Mouse (Mus musculus): ENCODE measurements around the gene Fam161b. TPM values are rescaled to one million over a fixed set of nuclear protein-coding genes. Genes with fewer than 3 reads are reported as not detected.
A peak's percentile ranks its signal among the peaks of the same experiment; 100 is the strongest.
"Not testable (repeated sequence)": the region's sequence is repeated elsewhere in the genome, so short reads cannot be mapped to it uniquely, and the experiment has no call there.

Fam161b gene
- total RNA-seq, 2 experiments from 2014 or later: 0.64 to 0.83 TPM

DNA sequence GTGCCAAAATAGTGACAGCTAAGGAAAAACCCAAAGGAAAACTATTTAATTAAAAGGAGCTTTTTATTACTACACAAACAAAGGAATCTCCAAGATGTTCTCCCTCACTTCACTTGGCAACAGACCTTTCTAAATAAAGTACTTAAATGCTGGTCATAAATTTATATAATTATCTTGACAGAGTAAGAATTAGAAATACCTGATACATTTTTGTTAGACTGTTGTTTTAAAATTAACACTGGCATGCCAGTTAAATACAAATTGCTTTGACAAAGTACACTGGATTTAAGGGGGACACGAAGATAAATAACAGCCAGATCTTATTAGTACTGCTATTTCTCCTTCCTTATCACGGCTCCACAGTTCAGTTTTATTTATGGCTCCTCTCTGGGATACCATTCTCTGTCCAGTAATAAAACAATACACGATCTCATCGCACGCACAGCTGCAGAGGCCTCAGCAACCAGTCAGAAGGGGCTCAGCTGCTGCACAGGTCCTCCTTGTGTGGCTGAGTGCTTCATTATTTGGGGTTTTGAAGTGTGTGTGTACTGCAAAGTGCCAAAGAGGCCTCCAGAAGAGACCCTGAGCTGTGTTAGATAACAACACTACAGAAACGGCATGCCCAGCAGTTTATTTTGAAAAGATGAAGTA, 12.3 kb upstream of the Fam161b start:
- DNase-seq: no peak

DNA sequence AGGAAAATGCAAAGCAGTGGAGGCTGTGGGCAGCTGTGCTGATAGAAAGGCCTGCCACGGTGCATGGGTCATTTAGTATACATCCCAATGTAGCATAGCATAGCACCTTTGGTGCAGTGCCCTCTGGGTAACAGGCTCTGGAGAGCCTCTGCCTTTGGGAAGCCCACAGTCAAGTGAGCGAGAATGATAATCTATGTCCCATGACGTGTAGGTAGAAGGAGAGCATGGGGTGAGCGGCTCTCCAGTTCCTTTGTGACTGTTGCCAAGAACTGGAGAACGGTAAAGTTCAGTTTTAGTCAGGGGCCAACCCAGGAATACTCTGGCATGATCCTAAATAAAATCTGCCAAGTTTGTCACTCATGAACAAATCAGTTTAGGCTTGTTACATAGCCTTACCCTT, 10.0 kb upstream of the Fam161b start:
- DNase-seq: no peak

- no peak for DNase-seq
These were observed 5.3 kb upstream of the Fam161b start for GRCm38 (mm10) chr12:84366971-84367370.

DNA sequence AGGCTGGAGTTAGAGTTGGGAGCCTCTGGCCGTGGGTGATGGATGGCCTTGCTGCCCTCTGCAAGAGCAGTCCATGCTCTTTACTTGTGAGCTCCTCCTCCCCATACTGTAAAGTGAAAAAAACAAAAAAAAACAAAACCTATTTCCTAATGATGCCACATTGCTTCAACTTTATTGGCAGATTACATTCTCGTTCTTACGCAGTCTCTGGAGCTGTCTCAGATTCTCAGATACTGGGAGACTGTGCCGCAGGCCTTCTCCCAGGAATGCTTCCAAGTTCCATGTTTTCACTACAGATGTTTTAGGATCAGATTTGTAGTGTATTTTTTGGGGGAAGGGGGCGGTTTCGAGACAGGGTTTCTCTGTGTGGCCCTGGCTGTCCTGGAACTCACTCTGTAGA, 3.5 kb upstream of the Fam161b start:
- DNase-seq: no peak

DNA sequence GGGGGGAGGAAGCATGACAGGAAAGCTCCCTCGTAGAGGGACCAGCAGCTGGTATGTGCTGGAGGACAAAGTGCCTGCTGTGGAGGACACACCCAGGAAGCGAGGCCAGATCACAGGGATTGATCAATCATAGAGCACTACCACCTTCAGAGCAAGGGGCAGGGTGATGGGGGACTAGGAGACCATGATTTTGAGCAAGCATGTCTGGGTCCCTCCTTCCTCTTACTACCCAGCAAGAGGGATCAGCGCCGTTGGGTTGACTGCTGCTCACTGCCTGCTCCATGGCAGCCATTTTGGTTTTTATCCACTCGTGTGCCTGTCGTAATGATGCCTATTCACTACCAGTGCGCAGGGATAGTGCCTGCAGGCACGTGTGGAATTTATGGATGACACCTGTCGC, 2.7 kb upstream of the Fam161b start:
- no peak for DNase-seq

GRCm38 (mm10) chr12:84362872-84363271, 1.2 kb upstream of the Fam161b start:
- DNase-seq: no peak

DNA sequence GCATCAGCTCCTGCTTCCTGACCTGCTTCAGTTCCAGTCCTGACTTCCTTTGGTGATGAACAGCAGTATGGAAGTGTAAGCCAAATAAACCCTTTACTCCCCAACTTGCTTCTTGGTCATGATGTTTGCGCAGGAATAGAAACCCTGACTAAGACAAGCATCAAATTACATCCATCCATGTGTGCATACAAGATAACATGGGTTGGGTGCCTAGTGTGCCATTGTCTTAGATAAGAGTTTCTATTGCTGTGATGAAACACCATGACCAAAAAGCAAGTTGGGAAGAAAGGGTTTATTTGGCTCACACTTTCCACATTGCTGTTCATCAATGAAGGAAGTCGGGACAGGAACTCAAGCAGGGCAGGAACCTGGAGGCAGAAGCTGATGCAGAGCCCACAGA, 2.9 kb downstream of the Fam161b start:
- not testable (repeated sequence) for DNase-seq

GRCm38 (mm10) chr12:84347192-84347591, 14.4 kb downstream of the Fam161b start:
- no peak for DNase-seq

DNA sequence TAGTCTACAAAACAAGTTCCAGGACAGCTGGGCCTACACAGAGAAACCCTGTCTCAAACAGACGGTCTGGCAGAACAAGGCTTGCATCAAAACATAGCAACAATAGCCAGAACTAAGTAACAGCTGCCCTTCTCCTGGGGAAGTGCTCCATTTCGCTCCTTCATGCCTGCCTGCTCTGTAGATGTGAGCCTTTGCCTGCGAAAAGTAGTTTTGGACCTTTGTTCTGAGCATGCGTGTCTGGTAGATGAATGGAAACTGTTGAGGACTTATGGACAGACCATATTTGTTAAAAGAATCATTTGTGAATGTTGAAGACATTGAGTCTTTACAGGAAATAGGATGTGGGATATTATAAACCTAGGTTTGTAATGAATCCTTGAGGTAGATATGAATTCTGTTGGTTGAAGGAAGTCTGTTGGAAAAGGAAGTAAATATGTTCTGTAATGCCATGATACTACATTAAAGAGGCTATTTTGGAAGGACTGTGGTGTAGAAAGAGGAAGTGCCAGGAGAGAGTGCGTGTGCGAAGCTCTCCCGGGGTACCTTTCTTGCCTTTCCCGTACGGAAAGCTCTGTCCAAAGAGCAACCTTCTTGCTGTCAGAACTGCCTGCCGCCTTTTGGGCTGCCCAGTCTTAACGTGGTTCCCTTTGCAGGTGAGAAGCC, 24.5 kb downstream of the Fam161b start:
- no peak for DNase-seq

DNA sequence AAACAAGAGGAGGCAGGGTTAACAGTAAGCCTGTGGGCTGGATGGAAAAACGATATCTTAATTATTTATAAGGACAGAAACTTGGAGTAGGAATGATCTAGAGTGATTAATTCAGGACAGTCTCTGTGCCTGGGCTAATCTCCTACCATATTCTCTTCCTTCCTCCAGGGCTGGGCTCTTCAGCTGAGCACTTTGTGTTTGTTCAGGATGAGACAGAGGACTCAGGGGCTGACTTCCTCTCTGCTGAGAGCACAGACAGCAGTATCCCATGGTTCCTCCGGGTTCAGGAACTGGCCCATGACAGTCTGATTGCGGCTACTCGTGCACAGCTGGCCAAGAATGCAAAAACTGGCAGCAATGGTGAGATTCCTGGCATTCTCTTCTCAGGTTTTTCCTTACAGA, 34.5 kb downstream of the Fam161b start:
- DNase-seq: peak; percentile 12

- DNase-seq: peak; percentile 81
These were observed 44.7 kb downstream of the Fam161b start, which contains the start of gene Zfp410 for GRCm38 (mm10) chr12:84316721-84317621. TSS of gene Zfp410 (plus strand) at chr12:84316852.

GRCm38 (mm10) chr12:84316006-84316405, 45.6 kb downstream of the Fam161b start:
- DNase-seq: no peak

DNA sequence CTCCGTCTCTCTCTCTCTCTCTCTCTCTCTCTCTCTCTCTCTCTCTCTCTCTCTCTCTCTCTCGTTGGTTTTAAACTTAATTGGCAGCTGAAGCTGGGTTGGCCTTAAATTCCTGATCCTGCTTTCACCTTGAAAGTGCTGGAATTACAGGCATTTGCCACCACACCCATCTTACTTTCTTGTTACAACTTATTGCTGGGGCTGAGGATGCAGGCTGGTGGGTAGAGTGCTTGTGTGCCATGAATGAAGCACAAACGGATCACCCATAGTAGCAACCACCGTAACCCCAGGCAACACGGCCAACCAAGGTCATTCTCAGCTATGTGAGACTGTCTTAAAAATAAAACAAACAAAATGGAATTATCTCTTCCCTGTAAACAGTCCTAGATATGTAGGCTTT, 50.3 kb downstream of the Fam161b start:
- DNase-seq: no peak

GRCm38 (mm10) chr12:84304554-84304953, 57.1 kb downstream of the Fam161b start:
- DNase-seq: no peak

DNA sequence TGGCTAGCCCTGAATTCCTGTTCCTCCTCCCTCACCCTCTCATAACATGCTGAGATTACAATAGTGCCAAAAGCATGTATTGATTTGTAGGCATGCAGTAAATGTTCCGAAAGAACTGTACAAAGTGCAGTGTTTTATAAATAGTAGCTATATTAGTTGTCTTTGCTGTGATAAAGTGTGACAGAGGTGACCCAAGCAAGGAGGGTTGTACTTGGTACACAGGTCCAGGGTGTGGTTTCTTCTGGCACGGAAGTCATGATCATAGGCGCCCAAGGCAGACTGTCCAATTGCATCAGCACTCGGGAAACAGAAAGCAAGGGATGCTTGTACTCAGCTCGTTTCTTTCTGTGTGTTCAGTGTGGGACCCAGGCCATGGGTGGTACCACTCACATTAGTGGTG, 57.5 kb downstream of the Fam161b start:
- DNase-seq: no peak

DNA sequence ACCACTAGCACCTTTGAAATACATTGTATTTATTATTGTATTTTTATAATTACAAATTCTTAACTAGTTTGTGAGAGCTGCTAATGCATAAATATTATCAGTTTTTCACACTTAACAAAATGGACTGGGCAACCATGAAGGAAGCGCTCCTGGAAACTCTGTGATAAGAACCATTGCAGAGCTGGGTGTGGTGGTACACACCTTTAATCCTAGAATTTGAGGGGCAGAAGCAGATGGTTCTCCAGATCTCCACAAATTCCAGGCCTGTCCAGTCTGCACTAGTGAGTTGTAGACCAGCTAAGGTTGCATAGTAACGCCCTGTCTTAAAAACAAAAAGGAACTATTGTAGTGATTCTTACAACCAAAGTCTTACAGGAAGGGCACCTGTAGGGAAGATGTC, 62.4 kb downstream of the Fam161b start:
- DNase-seq: no peak

DNA sequence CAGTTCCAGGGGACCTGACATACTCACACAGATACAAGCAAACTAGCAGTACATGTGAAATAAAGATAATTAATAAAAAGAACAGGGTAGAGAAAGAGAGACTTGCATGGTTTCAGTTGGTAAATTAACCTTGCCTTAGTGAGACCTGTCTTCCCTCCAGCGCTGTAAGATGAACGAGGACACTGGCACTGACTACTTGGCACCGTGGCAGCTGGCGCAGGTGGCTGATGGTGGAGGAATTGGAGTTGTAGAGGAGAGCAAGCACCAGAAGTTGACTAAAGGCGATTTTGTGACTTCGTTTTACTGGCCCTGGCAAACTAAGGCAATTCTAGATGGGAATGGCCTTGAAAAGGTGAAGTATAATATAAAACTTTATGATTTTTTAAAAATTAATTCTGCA, 63.8 kb downstream of the Fam161b start:
- peak; percentile 38 for DNase-seq

Other genes starting within 250 kb of the Fam161b start
- 1 to 10 TPM; 6.9 to 7.2 TPM for gene Dnal1, start 247.5 kb downstream of the Fam161b start, total RNA-seq (2021)
- under 1 TPM; 0.10 to 0.24 TPM for gene Pnma1, start 213.3 kb downstream of the Fam161b start, total RNA-seq (2021)
- 1 to 10 TPM; 8.0 to 9.9 TPM for gene Elmsan1, start 143.0 kb downstream of the Fam161b start, total RNA-seq (2021)
- 10 to 100 TPM; 78.4 to 80.6 TPM for gene Ptgr2, start 76.6 kb downstream of the Fam161b start, total RNA-seq (2021)
- 10 to 100 TPM; 15.9 to 17.8 TPM for gene Zfp410, start 45.0 kb downstream of the Fam161b start, total RNA-seq (2021)
- 10 to 100 TPM; 25.5 to 28.8 TPM for gene Coq6, start 176 bp downstream of the Fam161b start, total RNA-seq (2021)
- 10 to 100 TPM; 11.3 to 16.7 TPM for gene Entpd5, start 47.2 kb upstream of the Fam161b start, total RNA-seq (2021)
- 1 to 10 TPM; 1.2 to 1.7 TPM for gene Bbof1, start 47.2 kb upstream of the Fam161b start, total RNA-seq (2021)
- 1 to 10 TPM; 6.1 to 6.4 TPM for gene Rnf113a2, start 55.4 kb upstream of the Fam161b start, total RNA-seq (2021)
- 10 to 100 TPM; 78.8 to 88.1 TPM for gene Aldh6a1, start 89.2 kb upstream of the Fam161b start, total RNA-seq (2021)
- gene Lin52, start 89.6 kb upstream of the Fam161b start, total RNA-seq (2021): 1 to 10 TPM; 7.4 to 8.5 TPM
- not detected for gene Vsx2, start 207.9 kb upstream of the Fam161b start, total RNA-seq (2021)

Data from gastrocnemius, postnatal 25 days (tissue).